Mouse (Mus musculus) myocyte (in vitro differentiated cells): ENCODE measurements at regions not wholly inside any gene's neighbourhood (a gene's known extent, or its start where the extent isn't known, plus 50 kb on each side); places are given as distances from the start of the nearest gene placed in this dataset.

ENCODE experiments used
- E2F4 ChIP-seq: IDR thresholded peaks from one replicate; pipeline ENCODE4 v1.6.1; 2011; ENCODE audit warnings: mild to moderate bottlenecking, control low read depth, moderate library complexity; ENCODE audit not compliant: insufficient read depth
- POLR2A ChIP-seq: IDR thresholded peaks from one replicate; pipeline ENCODE4 v1.6.1; 2011; ENCODE audit warnings: low read depth, mild to moderate bottlenecking, control low read depth, moderate library complexity; ENCODE audit not compliant: insufficient read length
- USF1 ChIP-seq: IDR thresholded peaks from one replicate; pipeline ENCODE4 v1.6.1; 2011; ENCODE audit warnings: low read depth, mild to moderate bottlenecking, control low read depth, moderate library complexity

DNA sequence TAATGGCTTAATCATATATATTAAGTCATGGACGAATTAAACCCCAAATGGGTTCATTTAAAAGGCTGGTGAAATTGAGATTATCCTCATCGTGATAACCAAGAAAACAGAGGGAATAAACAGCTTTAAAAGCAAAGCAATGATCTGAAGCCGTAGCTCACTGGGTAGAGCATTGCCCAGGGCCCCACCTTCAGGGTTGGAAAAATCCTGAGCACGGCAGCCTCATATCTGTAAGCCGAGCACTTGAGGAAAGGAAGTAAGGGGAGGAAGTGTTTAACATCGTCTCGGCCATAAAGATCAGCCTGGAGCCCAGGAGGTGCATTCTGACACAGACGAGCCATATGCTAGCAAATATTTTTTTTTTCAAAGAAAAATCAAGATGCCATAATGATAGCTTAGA lies 394.6 kb upstream of the Atp11b start:
- TF ChIP-seq USF1 (no peak), POLR2A (no peak), E2F4 (no peak)
